ENCODE assay signal across 9 mouse cellular contexts in the genomic region with DNA sequence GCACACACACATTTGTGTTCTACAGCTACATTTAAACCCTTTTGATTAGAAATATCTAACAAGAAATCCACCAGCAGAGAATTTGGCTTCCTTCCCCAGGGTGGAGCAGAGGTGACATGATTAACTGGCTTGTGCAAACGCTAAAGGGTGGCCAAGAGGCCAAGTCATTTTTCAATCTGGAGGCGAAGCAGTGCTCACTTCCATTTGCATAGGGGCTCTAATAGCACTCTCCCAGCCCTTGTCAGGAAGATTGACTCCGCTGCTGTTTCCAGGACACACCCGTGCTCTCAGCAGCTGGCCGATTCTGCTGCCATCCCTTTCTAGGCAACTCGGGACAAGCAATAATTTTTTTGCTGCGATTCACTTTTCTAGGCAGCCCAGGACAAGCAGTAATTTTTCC. TPM values are rescaled to one million over a fixed set of nuclear protein-coding genes. Genes with fewer than 3 reads are reported as not detected.
DNase-seq lines count a peak whose midpoint lies in the region; ATAC-seq and TF ChIP-seq lines count a peak whose summit lies in the region.
"Had no signal": no experiment of that assay in that cellular context is flagged by ENCODE, and none has a peak within 500 bp of the region (broad histone marks: within the 10 kb centered on the region; RNA-seq: fewer than 3 reads in every experiment).

No protein-coding gene starts in this region.

- no peaks in the 10 kb centered on the region for H3K27me3 ChIP-seq in midbrain, postnatal 0 days (ENCODE audit: insufficient read depth, low read length)
- H3K27me3 ChIP-seq in midbrain, embryonic 13.5 days = no peaks in the 10 kb centered on the region
- H3K27me3 ChIP-seq in stomach, embryonic 14.5 days (ENCODE audit: control insufficient read depth, insufficient read depth, low read length) = no peaks in the 10 kb centered on the region

- ATAC-seq in midbrain, postnatal 0 days (ENCODE audit: low FRiP score) = no peak
- ATAC-seq in midbrain, embryonic 13.5 days = no peak
- ATAC-seq in stomach, embryonic 14.5 days (ENCODE audit: insufficient number of reproducible peaks, insufficient read depth, low FRiP score, low read depth) = peak; percentile 70

- intact Hi-C loops in heart, postnatal 10 days (cut with DNase I) = loop anchor here (5.0 kb wide), 1 partner anchor 50 kb away; no protein-coding TSS in a partner anchor

- H3K4me1 ChIP-seq in midbrain, postnatal 0 days (ENCODE audit: insufficient read depth, low read length) = no peaks in the 10 kb centered on the region
- 0 out of 2 replicates have a peak, but pooled peaks cover 4% of the 10 kb centered on the region for H3K4me1 ChIP-seq in midbrain, embryonic 13.5 days (replicated peaks)
- peaks cover 22% of the 10 kb centered on the region for H3K4me1 ChIP-seq in stomach, embryonic 14.5 days (ENCODE audit: control insufficient read depth, insufficient read depth, low read length)

- no peak overlapping the region for H3K4me2 ChIP-seq in midbrain, postnatal 0 days (ENCODE audit: low read depth, low read length, poor library complexity, severe bottlenecking)
- no peak overlapping the region for H3K4me2 ChIP-seq in midbrain, embryonic 13.5 days (replicated peaks)
- H3K4me2 ChIP-seq in stomach, embryonic 14.5 days (replicated peaks; ENCODE audit: low read depth, low read length) = peak overlapping the region; percentile 21

- peak; percentile 19 for DNase-seq in midbrain, postnatal 0 days (ENCODE audit: low spot score)
- peak; percentile 25 to 28 for DNase-seq in heart, postnatal 10 days
- DNase-seq in kidney, postnatal 10 days = peak; percentile 47
- DNase-seq in layer of hippocampus, adult 8-10 months (ENCODE audit: low spot score in 2 of 2) = no peak
- no peak for DNase-seq in c-Kit-positive CD71-positive TER-119-positive erythroid progenitor cells, embryonic 14.5 days (ENCODE audit: low spot score)
- DNase-seq in retina, embryonic 14.5 days (ENCODE audit: low spot score) = no peak

- no peak for TF ChIP-seq CTCF in midbrain, postnatal 0 days (IDR thresholded peaks at IDR 0.05)

- 49% methylated on average over 7 of the region's 7 CpGs for WGBS in midbrain, postnatal 0 days
- WGBS in midbrain, embryonic 13.5 days = 50% methylated on average over 7 of the region's 7 CpGs
- WGBS in stomach, embryonic 14.5 days = under 1% methylated on average over 7 of the region's 7 CpGs

- H3K9ac ChIP-seq in midbrain, postnatal 0 days (replicated peaks; ENCODE audit: low read length, poor library complexity, severe bottlenecking) = no peak overlapping the region
- H3K9ac ChIP-seq in midbrain, embryonic 13.5 days (replicated peaks) = no peak overlapping the region
- H3K9ac ChIP-seq in stomach, embryonic 14.5 days (replicated peaks; ENCODE audit: low read depth, low read length) = no peak overlapping the region

- H3K36me3 ChIP-seq in midbrain, postnatal 0 days (ENCODE audit: insufficient read depth, low read length) = no peaks in the 10 kb centered on the region
- H3K36me3 ChIP-seq in midbrain, embryonic 13.5 days = no peaks in the 10 kb centered on the region
- H3K36me3 ChIP-seq in stomach, embryonic 14.5 days (ENCODE audit: control insufficient read depth, insufficient read depth, low read length) = no peaks in the 10 kb centered on the region

- no peak overlapping the region for H3K4me3 ChIP-seq in midbrain, postnatal 0 days (ENCODE audit: low read depth, low read length)
- H3K4me3 ChIP-seq in midbrain, embryonic 13.5 days (replicated peaks) = no peak overlapping the region
- H3K4me3 ChIP-seq in stomach, embryonic 14.5 days (ENCODE audit: low read depth, low read length) = no peak overlapping the region
- H3K4me3 ChIP-seq: myocyte had no signal

- no peaks in the 10 kb centered on the region for H3K9me3 ChIP-seq in midbrain, postnatal 0 days (ENCODE audit: low read length)
- no peaks in the 10 kb centered on the region for H3K9me3 ChIP-seq in midbrain, embryonic 13.5 days
- no peaks in the 10 kb centered on the region for H3K9me3 ChIP-seq in stomach, embryonic 14.5 days (ENCODE audit: control insufficient read depth, low read depth, low read length)

- no peak overlapping the region for H3K27ac ChIP-seq in midbrain, postnatal 0 days (ENCODE audit: low read depth, low read length)
- H3K27ac ChIP-seq in midbrain, embryonic 13.5 days = no peak overlapping the region
- H3K27ac ChIP-seq in stomach, embryonic 14.5 days (ENCODE audit: low read length) = peak overlapping the region; percentile 49; the same call in 1 of the 2 replicates

RNA-seq across cellular contexts. Expression of a gene that starts 11.2 kb away (rescaled TPM):
- total RNA-seq in midbrain, postnatal 0 days (2014; rRNA removed) = 1.6 TPM in 1 of 2 replicates, not detected in the other
- polyA plus RNA-seq in midbrain, postnatal 0 days (2015; fragmentation: Nextera tagmentation; extraction: Ambion mirVana) = 0.32 and 0.49 TPM in 2 replicates
- polyA plus RNA-seq in midbrain, embryonic 13.5 days (2015; fragmentation: Nextera tagmentation; extraction: Ambion mirVana) = not detected in 2 replicates
- total RNA-seq in heart, postnatal 10 days (2021) = under 1 TPM in 1 of 2 experiments, not detected in 1; 0.41 TPM
- 4.1 and 4.4 TPM in 2 replicates for polyA plus RNA-seq in stomach, embryonic 14.5 days (2014; fragmentation: Nextera tagmentation; extraction: Ambion mirVana)
- not detected for total RNA-seq in layer of hippocampus, adult 8-10 months (2022)

Comparison
In these comparisons a context has a peak if more than half of its experiments do, and no peak if none do; other contexts are left out.
1. DNase-seq: peak in midbrain, postnatal 0 days (single experiment), heart, postnatal 10 days (2 of 2) and kidney, postnatal 10 days (single experiment); none in layer of hippocampus, adult 8-10 months (0 of 2), c-Kit-positive CD71-positive TER-119-positive erythroid progenitor cells, embryonic 14.5 days (single experiment) and retina, embryonic 14.5 days (single experiment).